Mouse (Mus musculus) T-helper 2 cell (primary cell): ENCODE measurements at regions not wholly inside any gene's neighbourhood (a gene's known extent, or its start where the extent isn't known, plus 50 kb on each side); places are given as distances from the start of the nearest gene placed in this dataset.

Experiments used
- in situ Hi-C: fragments of 300-600 bp; cut with MboI, MseI; formaldehyde crosslinking; loops from one replicate; pipeline ENCODE4 v1.15.1; 2025; ENCODE audit warnings: high pct_unique_total_duplicates

GRCm38 (mm10) chr14:110007159-110007558, 747.8 kb downstream of the Slitrk6 start:
- in situ Hi-C loops = no loop called here

- in situ Hi-C loops = no loop called here
Measured at GRCm38 (mm10) chr14:109985026-109985425, 769.9 kb downstream of the Slitrk6 start.

GRCm38 (mm10) chr14:109958008-109958407, 796.9 kb downstream of the Slitrk6 start:
- in situ Hi-C loops = no loop called here

GRCm38 (mm10) chr14:109941944-109942343, 813.0 kb downstream of the Slitrk6 start:
- in situ Hi-C loops = no loop called here

- in situ Hi-C loops = no loop called here
Measured at GRCm38 (mm10) chr14:109941162-109941561, 813.8 kb downstream of the Slitrk6 start.

- in situ Hi-C loops = no loop called here
Measured at GRCm38 (mm10) chr14:109937432-109937831, 817.5 kb downstream of the Slitrk6 start.

- in situ Hi-C loops = no loop called here
Measured at GRCm38 (mm10) chr14:109928977-109929376, 826.0 kb downstream of the Slitrk6 start.

- in situ Hi-C loops = no loop called here
Measured at GRCm38 (mm10) chr14:109891896-109892165, 863.1 kb downstream of the Slitrk6 start.

GRCm38 (mm10) chr14:109891151-109891895, 863.6 kb downstream of the Slitrk6 start:
- in situ Hi-C loops = no loop called here

GRCm38 (mm10) chr14:109876950-109877663, 877.8 kb downstream of the Slitrk6 start:
- in situ Hi-C loops = no loop called here

- in situ Hi-C loops = loop anchor here (5.0 kb wide), 1 partner anchor 888 kb away; no protein-coding TSS in a partner anchor
Measured at GRCm38 (mm10) chr14:109874230-109874629, 880.7 kb downstream of the Slitrk6 start.

GRCm38 (mm10) chr14:109840354-109841104, 914.4 kb downstream of the Slitrk6 start:
- in situ Hi-C loops = no loop called here

- in situ Hi-C loops = loop anchor here (10.0 kb wide), 1 partner anchor 308 kb away; no protein-coding TSS in a partner anchor
Measured at GRCm38 (mm10) chr14:109802522-109803126, 888.7 kb upstream of the Slitrk1 start.

- in situ Hi-C loops = no loop called here
Measured at GRCm38 (mm10) chr14:109772246-109772645, 858.3 kb upstream of the Slitrk1 start.

- in situ Hi-C loops = no loop called here
Measured at GRCm38 (mm10) chr14:109760892-109761291, 846.9 kb upstream of the Slitrk1 start.
